Mouse (Mus musculus): ENCODE data around the gene Tomm5. TPM values are rescaled to one million over a fixed set of nuclear protein-coding genes. Genes with fewer than 3 reads are reported as not detected.

Tomm5 gene
- total and polyA plus RNA-seq, 2 experiments = 43.7 to 83.0 TPM

DNA sequence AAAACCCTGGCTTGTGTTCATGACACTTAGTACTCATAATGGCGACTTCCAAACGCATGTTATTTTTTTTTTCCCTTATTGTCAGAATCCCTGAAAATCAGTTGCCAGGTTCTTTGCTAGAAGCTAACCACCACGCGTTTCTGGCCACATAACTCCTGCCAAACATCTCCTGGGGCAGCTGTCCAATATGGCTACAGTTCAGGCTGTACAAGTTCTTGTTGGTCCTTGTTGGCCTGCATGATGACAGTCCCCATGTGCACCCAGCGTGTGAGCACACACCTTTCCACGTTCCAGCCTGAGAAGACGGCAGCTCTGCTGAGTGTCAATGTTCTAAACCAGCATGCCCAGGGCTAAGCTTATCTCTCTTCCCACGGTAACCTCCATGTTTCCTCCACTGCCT, 52.5 kb downstream of the Tomm5 start:
- TF ChIP-seq CTCF (IDR thresholded peaks at IDR 0.05; ENCODE audit: low read depth, low read length) (no peak), POLR2A (IDR thresholded peaks at IDR 0.05; ENCODE audit: extremely low read depth, insufficient read depth, low read length) (no peak)
- H3K4me3 ChIP-seq (ENCODE audit: insufficient read depth, low read depth, low read length) = no peak overlapping the region
- H3K4me1 ChIP-seq (ENCODE audit: control insufficient read depth, insufficient read depth, low read length) = no peaks in the 10 kb centered on the region
- H3K27me3 ChIP-seq (ENCODE audit: control insufficient read depth, insufficient read depth, low read length) = no peaks in the 10 kb centered on the region
- no peaks in the 10 kb centered on the region for H3K36me3 ChIP-seq (ENCODE audit: control insufficient read depth, insufficient read depth, low read length)
- 80% methylated on average over 8 of the region's 8 CpGs for WGBS
- H3K27ac ChIP-seq (replicated peaks; ENCODE audit: insufficient read depth, low read depth, low read length) = no peak overlapping the region
- H3K9ac ChIP-seq (ENCODE audit: low read depth, low read length) = no peak overlapping the region
- no peak for DNase-seq (ENCODE audit: extremely low read depth, low read depth, low spot score)
- no peaks in the 10 kb centered on the region for H3K79me2 ChIP-seq (ENCODE audit: control insufficient read depth, insufficient read depth, low read length)

Other genes starting within 250 kb of the Tomm5 start
- 108 and 118 TPM in 2 replicates for gene Grhpr, start 126.7 kb downstream of the Tomm5 start, total RNA-seq (2014; rRNA removed)
- 297 and 313 TPM in 2 replicates for gene Grhpr, start 126.7 kb downstream of the Tomm5 start, polyA plus RNA-seq (2012; rRNA removed)
- 6.9 and 7.1 TPM in 2 replicates for gene Zbtb5, start 95.7 kb downstream of the Tomm5 start, total RNA-seq (2014; rRNA removed)
- 8.6 and 11.1 TPM in 2 replicates for gene Zbtb5, start 95.7 kb downstream of the Tomm5 start, polyA plus RNA-seq (2012; rRNA removed)
- gene Polr1e, start 89.5 kb downstream of the Tomm5 start, total RNA-seq (2014; rRNA removed) = 2.6 and 4.4 TPM in 2 replicates
- 3.5 and 3.7 TPM in 2 replicates for gene Polr1e, start 89.5 kb downstream of the Tomm5 start, polyA plus RNA-seq (2012; rRNA removed)
- 0.65 and 0.67 TPM in 2 replicates for gene Fbxo10, start 23.5 kb downstream of the Tomm5 start, total RNA-seq (2014; rRNA removed)
- 0.68 and 1.2 TPM in 2 replicates for gene Fbxo10, start 23.5 kb downstream of the Tomm5 start, polyA plus RNA-seq (2012; rRNA removed)
- not detected in 2 replicates for gene Frmpd1, start 76.8 kb upstream of the Tomm5 start, total RNA-seq (2014; rRNA removed)
- gene Frmpd1, start 76.8 kb upstream of the Tomm5 start, polyA plus RNA-seq (2012; rRNA removed) = not detected in 2 replicates
- 2.6 and 3.3 TPM in 2 replicates for gene Trmt10b, start 189.0 kb upstream of the Tomm5 start, total RNA-seq (2014; rRNA removed)
- 0.83 and 0.92 TPM in 2 replicates for gene Trmt10b, start 189.0 kb upstream of the Tomm5 start, polyA plus RNA-seq (2012; rRNA removed)
- gene Dcaf10, start 234.0 kb upstream of the Tomm5 start, total RNA-seq (2014; rRNA removed) = 8.5 and 11.6 TPM in 2 replicates
- gene Dcaf10, start 234.0 kb upstream of the Tomm5 start, polyA plus RNA-seq (2012; rRNA removed) = 12.9 and 16.7 TPM in 2 replicates
- gene Exosc3, start 234.6 kb upstream of the Tomm5 start, total RNA-seq (2014; rRNA removed) = 21.2 and 22.4 TPM in 2 replicates
- gene Exosc3, start 234.6 kb upstream of the Tomm5 start, polyA plus RNA-seq (2012; rRNA removed) = 12.6 and 14.2 TPM in 2 replicates